Mouse (Mus musculus): ENCODE data around the gene 1500011B03Rik.

- TF ChIP-seq POLR2A (IDR thresholded peaks at IDR 0.05; ENCODE audit: control insufficient read depth, extremely low read depth, insufficient read depth, low read length, poor library complexity) (no peak; the same call in 1 of the 2 replicates), CTCF (IDR thresholded peaks at IDR 0.05; ENCODE audit: borderline replicate concordance, control insufficient read depth, extremely low read depth, insufficient read depth, low read length, poor library complexity) (no peak)
Observed at GRCm38 (mm10) chr5:114775056-114775979, 48.0 kb downstream of the 1500011B03Rik start, which contains the start of gene Git2.
